Mouse (Mus musculus): ENCODE results near the gene Gamt.

DNA sequence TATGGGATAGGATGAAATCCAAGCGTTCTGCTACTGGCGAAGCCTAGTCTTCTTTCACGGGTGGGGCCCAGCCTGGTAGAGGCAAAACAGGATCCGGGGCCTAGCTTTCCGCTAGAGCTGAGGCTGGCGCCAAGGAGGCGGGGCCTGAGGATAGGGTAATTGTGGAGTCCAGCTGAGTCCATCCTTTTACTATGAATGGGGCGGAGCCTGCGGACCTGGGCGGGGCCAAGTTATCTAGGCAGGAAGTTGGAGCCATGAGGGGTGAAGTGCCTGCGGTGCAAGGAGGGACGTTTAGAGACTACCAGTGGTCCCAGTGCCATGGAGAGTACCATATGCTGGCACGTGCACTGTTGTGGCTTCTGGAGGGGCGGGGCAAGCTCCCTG lies 765 bp upstream of the Gamt start:
- TF ChIP-seq CTCF (IDR thresholded peaks at IDR 0.05; ENCODE audit: extremely low read depth, insufficient read depth, insufficient read length, insufficient replicate concordance) (no peak), POLR2A (IDR thresholded peaks at IDR 0.05; ENCODE audit: low read depth, low read length) (no peak; the same call in 1 of the 2 replicates)

All from spleen, adult 2 months (tissue).